Mouse (Mus musculus) yolk sac, embryonic 10.5 days (tissue): ENCODE measurements around the gene Fkbp11.
"Not testable (repeated sequence)": the region's sequence is repeated elsewhere in the genome, so short reads cannot be mapped to it uniquely, and the experiment has no call there.

Experiments
- DNase-seq: peaks from one replicate; pipeline ENCODE4 v3.0.0-alpha.2; 2017; ENCODE audit warnings: low spot score

Fkbp11 gene

DNA sequence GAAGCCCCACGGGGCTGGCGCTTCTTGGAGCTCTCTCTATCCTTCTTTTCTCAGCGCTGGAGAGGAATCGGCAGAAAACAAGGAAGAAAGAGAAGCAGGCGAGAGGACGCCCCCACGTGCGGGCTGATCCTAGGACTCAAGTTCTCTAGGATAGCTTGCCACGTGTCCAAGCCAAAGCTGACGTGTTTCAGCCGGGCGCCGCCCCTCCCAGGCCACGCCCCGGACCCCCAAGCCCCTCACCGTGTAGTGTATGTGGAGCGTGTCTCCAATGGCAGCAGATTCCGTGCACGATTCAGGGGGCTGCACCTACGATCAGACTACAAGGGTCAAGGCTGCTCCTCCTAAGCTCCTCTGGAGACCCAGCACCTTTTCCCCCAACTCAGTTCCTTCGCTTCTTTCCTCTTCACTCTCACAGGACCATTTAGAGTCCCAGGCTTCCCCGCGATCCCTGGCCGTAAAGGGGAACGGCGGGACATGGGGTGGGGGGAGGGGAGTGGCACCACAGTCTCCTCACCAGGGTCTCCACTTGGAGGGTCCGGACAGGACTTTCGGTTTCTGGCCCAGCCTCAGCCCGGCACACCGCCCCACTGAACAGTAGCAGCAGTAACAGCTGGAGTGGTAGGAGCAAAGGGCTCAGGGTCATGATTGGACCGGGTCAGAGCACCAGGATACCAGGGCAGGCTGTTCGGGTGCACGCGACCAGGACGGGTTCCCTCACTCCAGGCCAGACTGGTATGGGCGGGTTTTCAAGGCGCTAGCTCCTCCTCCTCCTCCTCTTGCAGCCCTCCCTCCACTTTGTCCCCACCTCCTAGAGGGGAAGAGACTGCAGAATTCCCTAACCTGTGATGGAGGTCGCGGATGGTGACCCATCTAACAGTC is at the start of gene Fkbp11:
Fkbp11 (minus strand) TSS at position 756 of the 879 bp plus-strand sequence.
- DNase-seq: peak; percentile 88

DNA sequence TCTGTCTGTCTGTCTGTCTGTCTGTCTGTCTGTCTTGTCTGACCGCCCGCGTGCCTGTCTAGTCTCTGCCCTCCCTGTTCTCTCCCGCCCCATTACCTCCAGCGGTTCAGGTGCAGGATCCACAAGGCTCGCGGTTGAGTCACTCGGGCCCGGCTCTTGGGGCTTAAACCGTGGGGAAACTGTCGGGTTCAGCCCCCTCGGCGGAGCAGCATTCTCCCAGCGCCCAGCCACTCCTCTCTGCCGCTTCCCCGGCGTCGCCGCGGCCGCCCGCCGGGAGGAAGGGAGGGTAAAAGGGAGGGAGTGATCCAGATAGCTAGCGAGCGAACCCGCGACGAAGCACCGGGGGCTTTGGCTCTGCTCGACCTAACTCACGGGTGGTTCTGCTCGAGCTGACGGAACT is 49.8 kb upstream of the Fkbp11 start, which contains the start of gene Wnt10b:
Wnt10b (minus strand) TSS at position 389 of the 400 bp plus-strand sequence.
- DNase-seq: no peak

DNA sequence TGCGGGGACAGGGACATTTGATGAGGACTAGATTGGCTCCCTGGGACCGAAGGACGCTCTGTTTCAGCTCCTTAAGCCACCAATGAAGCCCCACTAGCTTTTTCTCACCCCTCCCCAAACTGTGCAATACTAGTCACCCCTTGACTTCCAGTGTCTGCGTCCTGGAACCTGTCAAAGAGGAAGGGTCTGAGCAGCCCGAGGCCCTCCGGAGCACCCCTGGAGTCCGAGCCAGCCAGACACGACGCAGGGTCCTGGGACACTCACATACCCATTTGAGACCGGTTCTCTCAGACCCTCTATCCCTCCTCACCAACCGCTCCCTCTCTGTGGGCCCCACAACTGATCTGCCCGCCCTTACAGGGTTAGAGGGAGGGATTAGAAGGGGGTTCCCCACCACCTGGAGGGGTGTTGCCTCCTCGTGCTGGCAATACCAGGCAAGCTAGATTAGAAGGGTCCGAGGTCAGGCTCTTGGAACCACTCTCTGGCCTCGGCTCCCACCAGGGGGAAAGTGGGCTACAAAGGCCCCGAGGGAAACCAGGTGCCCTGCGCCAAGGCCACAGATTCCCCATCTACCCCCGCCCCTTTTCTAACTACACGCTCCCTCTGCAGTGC is 49.1 kb upstream of the Fkbp11 start:
- no peak for DNase-seq

DNA sequence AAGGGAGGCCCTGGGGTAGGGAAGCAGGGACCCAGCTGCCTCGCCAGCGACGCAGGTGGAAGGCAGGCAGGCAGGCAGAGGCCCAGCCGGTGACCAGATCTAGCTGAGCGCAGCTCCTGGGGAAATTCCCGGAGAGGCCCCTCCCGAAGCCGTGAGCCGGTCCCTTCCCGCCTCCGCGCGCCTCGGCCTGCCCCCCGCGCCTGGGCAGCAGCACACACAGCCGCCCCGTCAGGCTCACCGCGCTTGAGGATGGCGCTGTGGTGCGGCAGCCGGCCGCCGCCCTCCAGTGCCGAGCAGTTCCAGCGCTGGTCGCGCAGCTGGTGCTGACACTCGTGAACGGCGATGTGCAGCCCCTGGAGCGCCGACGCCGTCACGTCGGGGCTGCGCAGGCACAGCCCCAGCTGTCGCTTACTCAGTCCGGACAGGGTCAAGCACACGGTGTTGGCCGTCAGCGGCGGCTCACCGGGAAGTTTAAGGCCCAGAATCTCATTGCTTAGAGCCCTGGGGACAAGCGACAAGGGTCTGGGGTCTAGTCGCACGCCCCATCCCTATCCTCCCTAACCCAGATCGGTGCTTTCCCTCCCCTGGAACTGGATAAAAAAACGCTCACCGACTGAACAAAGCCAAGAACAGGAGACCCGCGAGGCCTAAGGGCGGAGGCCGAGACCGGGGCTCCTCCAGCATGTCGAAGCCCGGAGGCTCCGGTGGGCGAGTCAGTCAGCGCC is 48.4 kb upstream of the Fkbp11 start:
- DNase-seq: no peak

DNA sequence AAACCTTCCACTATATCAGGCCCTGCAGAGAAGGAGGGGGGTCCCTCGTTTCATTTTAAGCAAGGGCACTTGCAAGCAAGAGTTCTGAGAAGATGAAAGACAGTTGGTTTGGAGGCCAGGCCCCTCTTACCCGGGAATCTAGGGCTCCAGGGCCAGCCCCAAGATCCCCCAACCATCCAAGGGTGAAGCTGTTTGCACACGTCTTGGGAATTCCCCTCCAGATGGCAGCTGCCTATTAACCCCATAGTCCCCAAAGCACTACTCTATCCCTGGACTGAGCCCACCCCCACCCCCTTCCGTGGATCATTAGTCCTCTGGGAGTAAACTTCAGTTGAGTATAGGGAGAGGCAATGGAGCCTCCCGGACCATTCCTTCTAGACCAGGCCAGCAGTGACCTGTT is 47.5 kb upstream of the Fkbp11 start:
- DNase-seq: no peak

DNA sequence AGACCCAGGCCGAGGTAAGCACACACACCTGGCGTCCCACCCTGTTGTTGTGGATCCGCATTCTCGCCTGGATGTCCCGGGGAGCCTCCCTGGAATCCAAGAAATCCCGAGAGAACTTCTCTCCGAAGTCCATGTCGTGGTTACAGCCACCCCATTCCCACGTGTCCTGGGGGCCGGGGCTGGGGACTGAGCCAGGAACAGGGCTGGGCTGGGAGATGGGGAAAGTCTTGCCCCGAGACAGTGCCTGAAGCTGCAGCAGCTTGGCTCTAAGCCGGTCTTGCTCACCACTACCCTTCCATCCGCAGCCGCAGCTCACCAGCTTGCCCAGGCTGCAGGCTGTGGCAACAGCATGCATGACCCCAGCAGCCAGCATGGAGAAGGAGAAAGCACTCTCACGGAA is 46.1 kb upstream of the Fkbp11 start:
- no peak for DNase-seq

DNA sequence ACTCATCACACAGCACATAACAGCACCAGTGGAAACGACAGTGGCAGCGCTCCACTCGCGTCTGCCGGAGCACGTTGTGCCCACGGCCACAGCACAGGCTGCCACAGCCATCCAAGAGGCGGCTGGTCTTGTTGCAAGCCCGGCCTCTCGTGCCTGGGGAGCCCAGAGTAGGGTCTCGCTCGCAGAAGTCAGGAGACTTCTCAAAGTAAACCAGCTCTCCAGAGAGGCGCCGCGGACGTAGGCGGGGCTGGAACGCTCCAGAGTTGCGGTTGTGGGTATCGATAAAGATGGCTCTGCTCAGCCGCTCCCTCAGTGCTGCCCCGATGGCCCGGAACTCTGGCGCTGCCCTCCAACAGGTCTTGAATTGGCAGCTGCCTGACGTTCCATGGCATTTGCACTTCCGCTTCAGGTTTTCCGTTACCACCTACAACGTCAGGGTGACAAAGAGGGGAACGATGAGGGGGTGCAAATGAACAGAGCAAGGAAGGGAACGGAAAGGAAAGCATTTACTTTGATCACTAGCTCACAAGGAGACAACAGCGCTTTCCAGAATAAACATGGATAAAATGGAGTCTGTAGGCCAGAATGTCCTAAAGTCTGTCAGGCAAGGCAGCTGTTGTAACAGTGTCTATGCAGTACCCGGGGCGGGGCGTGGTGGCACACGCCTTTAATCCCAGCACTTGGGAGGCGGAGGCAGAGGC is 44.7 kb upstream of the Fkbp11 start:
- DNase-seq: no peak

DNA sequence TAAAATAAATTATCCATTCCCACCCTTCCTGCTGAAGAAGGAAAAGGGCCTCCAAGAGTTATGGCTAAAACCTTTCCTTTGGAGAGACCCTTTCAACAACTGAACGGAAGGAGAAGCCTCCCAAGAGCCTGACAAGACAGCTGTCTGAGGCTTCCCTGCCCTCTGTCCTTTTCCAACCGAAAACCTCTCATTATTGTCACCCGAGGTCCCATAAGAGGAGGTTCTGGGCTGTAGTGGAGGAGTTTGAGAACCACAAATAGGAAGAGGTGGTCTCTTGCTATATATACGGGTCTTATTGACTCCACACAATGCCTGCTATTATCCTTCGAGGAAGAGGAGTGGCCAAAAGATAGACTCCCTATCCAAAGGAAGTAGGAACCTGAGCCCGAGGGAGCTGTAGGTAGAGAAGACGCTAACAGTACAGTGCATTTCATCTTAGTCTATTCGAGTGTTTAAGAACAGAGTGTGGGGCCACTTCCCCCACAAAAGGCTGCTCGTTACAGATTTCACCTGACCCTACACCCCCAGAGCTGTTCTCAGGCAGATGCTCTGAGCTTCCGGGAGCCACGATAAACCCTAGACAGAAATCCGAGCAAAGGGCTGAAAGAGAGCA is 43.9 kb upstream of the Fkbp11 start:
- DNase-seq: no peak

DNA sequence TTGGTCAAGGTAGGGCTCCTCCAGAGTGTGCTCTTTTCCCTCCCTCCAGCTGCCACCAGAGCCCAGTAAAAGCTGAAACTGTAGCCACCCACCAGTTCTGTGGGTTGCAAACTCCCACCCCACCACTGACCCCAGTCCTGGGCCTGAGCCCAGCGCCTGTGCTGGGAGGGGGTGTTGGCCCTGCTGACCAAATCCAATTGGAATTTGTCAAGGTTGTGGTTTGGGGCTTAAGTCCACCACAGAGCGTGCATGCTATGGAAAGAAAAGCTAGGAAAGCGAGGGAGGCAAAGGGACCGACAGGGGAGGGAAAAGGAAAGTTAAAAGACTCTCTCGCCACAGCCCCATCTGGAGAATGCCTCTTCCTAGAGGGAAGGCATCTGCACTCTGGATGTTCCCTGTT is 40.3 kb upstream of the Fkbp11 start:
- DNase-seq: no peak

DNA sequence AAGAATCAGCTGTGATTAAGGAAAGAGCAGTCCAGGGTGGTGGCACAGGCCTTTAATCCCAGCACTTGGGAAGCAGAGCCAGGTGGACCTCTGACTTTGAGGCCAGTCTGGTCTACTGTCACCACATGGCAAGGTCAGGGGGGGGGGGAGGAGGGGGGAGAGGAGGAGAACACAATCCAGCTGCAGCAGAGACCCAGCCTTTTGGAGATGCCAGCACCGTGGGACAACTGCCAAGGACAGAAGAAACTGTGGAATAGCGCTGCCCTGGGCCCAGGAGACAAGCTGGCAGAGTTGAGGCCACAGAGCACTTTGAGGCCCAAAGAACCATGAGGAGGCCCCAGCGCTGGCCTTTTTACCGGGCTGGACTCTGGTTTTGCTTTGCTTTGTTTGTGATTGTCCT is 37.9 kb upstream of the Fkbp11 start:
- DNase-seq: no peak

DNA sequence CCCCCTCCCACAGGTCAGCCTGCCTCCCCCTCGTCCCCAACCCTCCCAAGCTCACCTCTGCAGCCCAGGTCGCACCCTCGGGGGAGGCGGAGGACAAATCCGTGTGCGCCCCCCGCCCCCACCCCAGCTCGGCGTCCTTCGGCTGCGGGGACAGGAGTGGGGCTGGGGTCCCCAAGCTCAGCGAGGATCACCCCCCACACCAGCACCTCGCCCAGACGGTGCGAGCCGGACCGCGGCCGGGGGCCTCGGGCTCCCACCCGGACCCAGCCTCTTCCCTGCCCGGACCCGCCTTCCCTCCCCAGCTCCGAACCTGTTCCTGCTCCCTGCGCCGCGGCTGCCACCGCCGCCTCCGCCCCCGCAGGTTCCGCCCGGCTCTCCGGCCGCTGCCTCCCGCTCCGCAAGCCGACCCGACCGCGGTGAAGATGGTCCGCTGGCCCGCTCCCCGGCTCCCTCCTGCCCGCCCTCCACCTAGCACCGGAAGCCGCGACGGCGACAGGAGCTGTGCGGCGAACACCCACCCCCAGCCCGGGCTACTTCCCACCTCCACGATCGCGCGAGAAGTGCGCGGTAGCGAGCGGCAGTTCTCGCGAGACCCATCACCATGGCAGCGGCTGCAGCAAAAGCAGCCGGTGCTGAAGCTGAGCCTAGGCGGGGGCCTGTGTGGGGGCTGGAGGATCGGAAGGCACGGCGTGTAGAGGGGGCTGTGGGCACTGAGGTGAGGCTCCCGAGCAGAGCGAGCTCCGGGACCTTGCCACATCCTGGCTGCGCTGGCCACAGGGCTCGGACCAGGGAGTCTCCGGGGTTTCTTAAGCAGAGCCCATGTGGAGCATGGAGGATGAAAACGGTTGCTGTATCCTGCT is 34.9 kb upstream of the Fkbp11 start, which contains the start of gene Arf3:
Arf3 (minus strand) TSS at position 545 of the 860 bp plus-strand sequence.
- DNase-seq: peak; percentile 93

DNA sequence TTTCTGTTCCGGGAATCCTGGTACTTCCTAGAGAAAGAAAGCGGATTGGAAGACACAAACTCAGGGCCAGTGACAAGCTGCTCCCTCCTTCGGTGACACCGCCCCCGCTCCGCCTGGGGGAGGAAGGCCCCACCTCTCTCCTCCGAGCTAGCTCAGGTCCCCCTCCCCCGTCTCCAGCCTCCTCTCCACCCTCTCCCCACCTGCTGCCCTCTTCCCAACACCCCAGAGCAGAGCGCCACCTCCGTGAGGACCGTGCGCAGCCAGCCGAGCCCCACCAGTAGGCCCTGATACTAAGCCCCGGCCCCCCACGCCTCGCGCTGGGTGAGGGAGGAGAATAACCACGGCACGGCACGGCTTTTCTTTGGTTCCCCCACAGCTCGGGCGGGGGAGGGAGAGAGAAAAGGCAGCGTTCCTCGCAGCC is 34.2 kb upstream of the Fkbp11 start:
- DNase-seq: peak; percentile 90

DNA sequence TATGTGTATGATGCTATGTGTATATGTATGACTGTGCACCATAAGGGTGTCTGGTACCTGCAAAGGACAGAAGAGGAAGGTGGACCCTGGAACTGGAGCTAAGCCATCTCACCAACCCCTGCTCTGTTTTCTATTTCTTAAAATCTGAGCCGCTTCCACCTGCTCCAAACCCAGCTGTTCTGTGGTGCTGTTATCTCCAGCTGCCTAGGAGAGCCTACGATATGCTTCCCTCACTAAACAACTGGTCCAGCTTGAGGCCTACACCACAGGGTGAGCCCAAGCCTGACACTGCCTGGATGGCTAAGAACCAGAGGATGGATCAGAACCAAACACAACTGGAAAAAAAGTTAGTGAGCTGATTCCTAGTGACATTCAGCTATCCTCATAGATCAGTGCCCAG is 26.1 kb upstream of the Fkbp11 start:
- DNase-seq: no peak

DNA sequence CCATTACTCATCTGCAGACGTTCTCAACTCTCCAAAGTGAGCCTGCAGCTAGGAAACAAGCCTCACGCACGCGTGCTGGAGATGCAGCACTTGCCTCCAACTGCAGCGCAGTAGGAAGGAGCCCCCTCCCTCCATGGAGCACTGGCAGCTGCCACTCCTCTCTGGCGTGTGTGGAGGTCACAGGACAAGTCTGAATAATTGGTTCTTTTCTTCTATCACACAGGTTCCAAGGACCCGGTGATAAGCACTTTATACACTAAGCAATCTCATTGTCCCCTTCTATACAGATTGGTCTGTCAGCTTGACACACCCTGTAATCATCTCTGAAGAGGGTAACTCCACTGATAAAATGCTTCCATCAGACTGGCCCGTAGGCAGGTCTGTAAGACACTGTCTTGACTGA is 25.0 kb upstream of the Fkbp11 start:
- no peak for DNase-seq

DNA sequence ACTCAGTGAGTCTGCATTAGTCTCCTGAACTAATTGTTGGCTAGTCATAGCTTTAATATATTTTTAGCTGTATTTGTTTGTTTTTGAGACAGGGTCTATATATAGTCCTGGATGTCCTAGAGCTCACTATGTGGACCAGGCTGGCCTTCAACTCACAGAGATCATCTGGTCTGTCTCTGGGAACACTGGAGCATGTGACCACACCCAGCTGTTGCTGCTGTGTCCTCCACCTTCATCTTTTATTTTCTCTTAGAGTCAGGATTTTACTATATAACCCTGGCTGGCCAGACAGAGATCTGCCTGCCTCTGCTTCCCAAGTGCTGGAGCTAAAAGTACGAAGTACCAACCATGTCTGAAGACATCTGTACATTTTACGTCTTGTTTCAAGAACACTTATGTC is 21.1 kb upstream of the Fkbp11 start:
- no peak for DNase-seq

DNA sequence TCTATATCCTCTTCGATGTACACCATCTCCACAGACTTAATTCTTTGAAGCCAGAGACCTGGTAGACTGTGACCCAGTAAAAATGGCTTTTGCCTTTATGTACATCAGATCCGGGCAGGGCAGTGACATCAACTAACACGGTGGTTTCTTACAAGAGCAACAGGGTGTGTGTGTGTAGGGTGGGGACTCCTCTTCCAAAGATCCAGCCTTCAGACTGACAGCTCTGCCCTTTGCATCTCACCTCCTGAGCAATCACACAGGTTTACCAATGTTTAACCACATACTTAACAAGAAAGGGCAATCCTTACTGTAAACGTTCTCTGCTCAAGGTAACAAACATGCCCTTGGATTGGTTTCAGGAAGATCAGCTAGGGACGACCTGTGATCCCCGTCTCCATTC is 19.3 kb upstream of the Fkbp11 start:
- no peak for DNase-seq

DNA sequence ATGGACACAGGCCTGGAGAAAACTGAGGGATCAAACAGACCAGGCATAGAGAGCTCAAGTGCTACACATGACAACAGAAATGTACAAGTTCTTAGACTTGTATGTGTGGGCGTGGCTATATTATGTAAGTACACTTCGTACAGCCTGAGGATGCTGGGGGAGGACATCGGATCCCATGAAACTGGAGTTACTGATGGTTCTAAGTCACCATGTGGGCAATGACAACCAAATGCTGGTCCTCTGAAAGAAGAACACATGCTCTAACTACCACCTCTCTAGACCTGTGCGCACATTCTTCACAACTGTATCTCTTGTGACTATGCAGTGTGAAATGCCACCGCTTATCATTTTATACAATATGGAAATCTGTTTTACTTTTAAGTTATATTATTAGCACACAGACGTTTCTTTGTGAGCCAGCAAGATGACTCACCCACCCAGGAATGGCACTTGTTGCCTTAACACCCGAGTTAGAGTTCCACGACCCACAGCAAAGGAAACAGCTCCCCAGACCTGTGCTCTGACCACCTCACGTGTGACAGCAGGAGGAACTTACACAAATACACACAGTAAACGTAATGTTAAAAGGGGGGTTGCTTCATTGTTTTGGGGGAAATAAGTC is 18.5 kb upstream of the Fkbp11 start:
- DNase-seq: no peak

DNA sequence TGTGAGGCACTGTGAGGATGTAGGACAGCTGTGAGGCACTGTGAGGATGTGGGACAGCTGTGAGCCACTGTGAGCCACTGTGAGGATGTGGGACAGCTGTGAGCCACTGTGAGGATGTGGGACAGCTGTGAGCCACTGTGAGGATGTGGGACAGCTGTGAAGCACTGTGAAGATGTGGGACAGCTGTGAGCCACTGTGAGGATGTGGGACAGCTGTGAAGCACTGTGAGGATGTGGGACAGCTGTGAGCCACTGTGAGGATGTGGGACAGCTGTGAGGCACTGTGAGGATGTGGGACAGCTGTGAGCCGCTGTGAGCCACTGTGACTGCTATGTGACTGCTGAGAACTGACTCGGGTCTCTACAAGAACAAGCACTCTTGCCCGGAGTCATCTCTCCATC is 15.9 kb upstream of the Fkbp11 start:
- DNase-seq: not testable (repeated sequence)

DNA sequence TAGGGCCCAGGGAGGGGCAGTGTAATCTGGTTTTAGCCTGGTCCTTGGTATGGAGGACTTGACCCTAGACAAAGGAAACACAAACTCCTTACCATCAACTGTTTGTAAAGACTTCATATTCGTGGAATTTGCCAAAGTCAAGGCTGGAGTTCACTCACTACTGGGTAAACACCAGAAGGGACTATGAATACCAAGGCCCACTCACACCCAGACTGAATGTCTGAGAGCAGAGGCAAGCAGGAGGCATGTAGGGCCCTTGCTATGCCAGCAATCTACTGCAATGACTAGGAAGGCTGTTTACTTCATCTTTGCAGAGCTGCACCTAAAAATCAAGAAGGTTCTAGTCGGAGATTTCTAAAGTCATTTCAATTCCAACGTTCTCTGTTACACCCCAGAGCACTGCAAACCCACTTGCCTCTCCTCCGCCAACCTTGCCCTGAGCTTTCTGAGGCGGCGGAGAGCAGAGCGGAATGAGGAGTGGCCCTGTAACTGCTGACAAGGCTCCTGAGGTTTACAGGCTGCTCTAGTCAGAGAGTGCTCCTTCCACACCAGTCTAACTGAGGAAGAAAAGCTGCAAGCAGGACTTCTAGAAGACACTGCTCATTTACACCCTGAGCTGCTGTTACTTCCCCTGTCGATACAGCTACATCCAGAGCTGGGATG is 14.9 kb upstream of the Fkbp11 start:
- DNase-seq: peak; percentile 34

DNA sequence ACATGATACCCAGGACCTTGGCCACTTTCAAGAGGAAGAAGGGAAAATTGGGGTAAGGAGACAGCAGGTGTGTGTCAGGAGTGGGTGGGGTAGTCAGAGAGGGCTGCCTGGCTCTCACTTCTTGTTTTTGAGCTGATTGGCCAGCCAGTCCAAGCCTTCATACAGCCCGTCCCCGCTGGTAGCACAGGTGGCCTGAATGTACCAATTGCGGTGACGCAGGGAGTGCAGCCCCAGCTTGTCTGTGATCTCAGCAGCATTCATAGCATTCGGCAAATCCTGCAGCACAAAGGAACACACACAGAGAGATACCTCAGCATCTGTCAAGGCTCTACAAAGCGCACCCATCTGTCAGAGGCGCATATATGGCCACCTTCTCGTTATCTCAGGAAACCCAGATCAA is 12.2 kb upstream of the Fkbp11 start:
- no peak for DNase-seq
